Mouse (Mus musculus) brown adipose tissue, adult 24 weeks (tissue): ENCODE data around the gene Cenpb. TPM values are rescaled to one million over a fixed set of nuclear protein-coding genes. Genes with fewer than 3 reads are reported as not detected.

Source experiments
- H3K27ac ChIP-seq: fragments of 200-500 bp; replicated peaks from 2 replicates; pipeline ENCODE4 v1.5.1; 2012; ENCODE audit warnings: low read depth, mild to moderate bottlenecking, low read length
- H3K4me1 ChIP-seq: fragments of 200-500 bp; 2 replicates; pipeline ENCODE4 v1.6.1; 2012; ENCODE audit warnings: low read length, mixed read lengths; ENCODE audit not compliant: control insufficient read depth, insufficient read depth, insufficient read length
- H3K4me3 ChIP-seq: fragments of 200-500 bp; 2 replicates; pipeline ENCODE4 v1.5.1; 2012; ENCODE audit warnings: low read depth, mild to moderate bottlenecking, low read length, moderate library complexity; ENCODE audit not compliant: insufficient read depth
- polyA plus RNA-seq: library from polyadenylated mRNA; stranded (reverse); fragments of >200 nt; gene quantifications from 2 replicates; pipeline ENCODE4 v1.2.4, GENCODE M21; 2012; ENCODE audit not compliant: missing spikeins, insufficient read depth, insufficient read length

The Cenpb gene
- polyA plus RNA-seq, 1 experiment, result 78.2 TPM

GRCm38 (mm10) chr2:131206778-131207177, 26.9 kb upstream of the Cenpb start, which contains the start of gene Ap5s1:
Gene Ap5s1 (plus strand): TSS chr2:131207078.
- no peak within 1 kb of the TSS for H3K27ac ChIP-seq
- H3K4me3 ChIP-seq, result no peak within 1 kb of the TSS
- peaks cover 19% of the 10 kb centered on the region for H3K4me1 ChIP-seq

- Histone ChIP-seq H3K4me3 (no peak overlapping the region), H3K27ac (peak overlapping the region; percentile 92), H3K4me1 (peaks cover 18% of the 10 kb centered on the region)
Observed at GRCm38 (mm10) chr2:131205521-131206182, 25.8 kb upstream of the Cenpb start.

GRCm38 (mm10) chr2:131204410-131204981, 24.6 kb upstream of the Cenpb start:
- Histone ChIP-seq H3K27ac (peak overlapping the region; percentile 92), H3K4me3 (peak overlapping the region; percentile 28), H3K4me1 (peaks cover 18% of the 10 kb centered on the region)

- Histone ChIP-seq H3K27ac (peak overlapping the region; percentile 90), H3K4me1 (peaks cover 15% of the 10 kb centered on the region), H3K4me3 (no peak overlapping the region)
Observed at GRCm38 (mm10) chr2:131203816-131204409, 24.0 kb upstream of the Cenpb start.

GRCm38 (mm10) chr2:131201262-131201661, 21.4 kb upstream of the Cenpb start:
- H3K4me3 ChIP-seq, result no peak overlapping the region

GRCm38 (mm10) chr2:131200710-131201109, 20.8 kb upstream of the Cenpb start:
- H3K4me1 ChIP-seq, result peaks cover 15% of the 10 kb centered on the region
- H3K4me3 ChIP-seq, result no peak overlapping the region

More at GRCm38 (mm10) chr2:131201262-131201661, 21.4 kb upstream of the Cenpb start:
- peak overlapping the region; percentile 81 for H3K27ac ChIP-seq
- peaks cover 15% of the 10 kb centered on the region for H3K4me1 ChIP-seq

GRCm38 (mm10) chr2:131196606-131197316, 16.9 kb upstream of the Cenpb start:
- H3K27ac ChIP-seq, result no peak overlapping the region
- peaks cover 2% of the 10 kb centered on the region; the same call in 1 of the 2 replicates for H3K4me1 ChIP-seq
- no peak overlapping the region for H3K4me3 ChIP-seq

More at GRCm38 (mm10) chr2:131200710-131201109, 20.8 kb upstream of the Cenpb start:
- 0 out of 2 replicates have a peak overlapping the region, but pooled peaks have one; percentile 1 for H3K27ac ChIP-seq

GRCm38 (mm10) chr2:131191005-131191390, 11.1 kb upstream of the Cenpb start:
- H3K4me3 ChIP-seq, result no peak overlapping the region
- H3K27ac ChIP-seq, result no peak overlapping the region
- no peaks in the 10 kb centered on the region; the same call in 1 of the 2 replicates for H3K4me1 ChIP-seq

GRCm38 (mm10) chr2:131190344-131191004, 10.6 kb upstream of the Cenpb start:
- H3K4me1 ChIP-seq, result no peaks in the 10 kb centered on the region; the same call in none of the 2 replicates
- no peak overlapping the region for H3K27ac ChIP-seq
- H3K4me3 ChIP-seq, result no peak overlapping the region

GRCm38 (mm10) chr2:131189521-131190309, 9.8 kb upstream of the Cenpb start:
- H3K4me3 ChIP-seq, result no peak overlapping the region
- H3K27ac ChIP-seq, result no peak overlapping the region
- H3K4me1 ChIP-seq, result no peaks in the 10 kb centered on the region; the same call in none of the 2 replicates

- H3K27ac ChIP-seq, result no peak overlapping the region
- no peak overlapping the region for H3K4me3 ChIP-seq
- no peaks in the 10 kb centered on the region; the same call in none of the 2 replicates for H3K4me1 ChIP-seq
Observed at GRCm38 (mm10) chr2:131188311-131188710, 8.4 kb upstream of the Cenpb start.

GRCm38 (mm10) chr2:131187602-131187922, 7.7 kb upstream of the Cenpb start:
- H3K4me1 ChIP-seq, result no peaks in the 10 kb centered on the region; the same call in none of the 2 replicates
- H3K27ac ChIP-seq, result no peak overlapping the region
- peak overlapping the region; percentile 65 for H3K4me3 ChIP-seq

- H3K4me3 ChIP-seq, result peak within 1 kb of the TSS; percentile 65
- H3K27ac ChIP-seq, result no peak within 1 kb of the TSS; the same call in 1 of the 2 replicates
- no peaks in the 10 kb centered on the region; the same call in none of the 2 replicates for H3K4me1 ChIP-seq
Observed at GRCm38 (mm10) chr2:131186771-131187601, 7.1 kb upstream of the Cenpb start, which contains the start of the genes Cdc25b and Spef1. Gene Cdc25b (plus strand): TSS chr2:131186949. Gene Spef1 (minus strand): TSS chr2:131187282.
